Mouse (Mus musculus) embryonic facial prominence, embryonic 13.5 days (tissue): ENCODE measurements at regions not wholly inside any gene's neighbourhood (a gene's known extent, or its start where the extent isn't known, plus 50 kb on each side); places are given as distances from the start of the nearest gene placed in this dataset.
A peak's percentile ranks its signal among the peaks of the same experiment; 100 is the strongest.

ENCODE experiments used
- ATAC-seq: fragments of 200-750 bp; cut with Nextera tagmentation; 2 replicates; pipeline ENCODE4 v1.8.0; 2017; ENCODE audit warnings: low read depth; ENCODE audit not compliant: insufficient number of reproducible peaks, insufficient read depth, low FRiP score, low TSS enrichment
- H3K27ac ChIP-seq: fragments of 300-500 bp; sonication (generic); 2 replicates; pipeline ENCODE4 v1.5.1; 2015; ENCODE audit warnings: moderate library complexity, mild to moderate bottlenecking, inconsistent platforms
- H3K27me3 ChIP-seq: fragments of 300-500 bp; sonication (generic); 2 replicates; pipeline ENCODE4 v1.6.1; 2015; ENCODE audit warnings: mild to moderate bottlenecking, inconsistent platforms
- H3K36me3 ChIP-seq: fragments of 300-500 bp; sonication (generic); 2 replicates; pipeline ENCODE4 v1.6.1; 2015; ENCODE audit warnings: mild to moderate bottlenecking, inconsistent platforms
- H3K4me1 ChIP-seq: fragments of 300-500 bp; sonication (generic); 2 replicates; pipeline ENCODE4 v1.6.1; 2015; ENCODE audit warnings: inconsistent platforms
- H3K4me2 ChIP-seq: fragments of 300-500 bp; sonication (generic); 2 replicates; pipeline ENCODE4 v1.6.1; 2015; ENCODE audit warnings: moderate library complexity, mild to moderate bottlenecking, inconsistent platforms
- H3K4me3 ChIP-seq: fragments of 300-500 bp; sonication (generic); 2 replicates; pipeline ENCODE4 v1.5.1; 2015; ENCODE audit warnings: mild to moderate bottlenecking, inconsistent platforms
- H3K9ac ChIP-seq: fragments of 300-500 bp; sonication (generic); 2 replicates; pipeline ENCODE4 v1.6.1; 2015; ENCODE audit warnings: mild to moderate bottlenecking, inconsistent platforms
- H3K9me3 ChIP-seq: fragments of 300-500 bp; sonication (generic); 2 replicates; pipeline ENCODE4 v1.6.1; 2016; ENCODE audit warnings: inconsistent platforms
- WGBS: fragments of 180-500 bp; shearing (Covaris S2); methylation state at CpG from one replicate; pipeline ENCODE4 v1.1.7; 2015; ENCODE audit warnings: mixed read lengths; 5-methylcytosine and 5-hydroxymethylcytosine counted together

DNA sequence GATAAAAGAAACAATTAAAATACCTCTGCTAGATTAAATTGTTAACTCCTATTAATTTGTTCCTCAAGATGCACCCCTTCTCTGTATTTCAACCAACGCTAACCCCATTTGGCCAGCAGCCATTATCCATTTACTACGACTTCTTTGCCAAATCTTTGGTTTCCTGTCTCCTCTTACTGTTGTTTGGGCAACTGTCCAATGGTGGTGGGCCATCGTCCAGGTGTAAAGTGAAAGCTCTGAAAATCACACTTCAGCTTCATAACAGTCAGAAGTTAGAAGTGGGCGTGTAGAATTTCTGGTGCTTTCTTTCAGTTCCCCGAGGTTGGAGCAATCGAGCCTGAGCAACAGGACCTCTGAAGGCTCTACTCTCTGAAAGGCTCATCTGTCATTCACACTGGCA lies 66.8 kb upstream of the Zbtb20 start:
- no peak overlapping the region for H3K4me2 ChIP-seq
- no peak overlapping the region for H3K4me3 ChIP-seq
- no peaks in the 10 kb centered on the region for H3K27me3 ChIP-seq
- H3K27ac ChIP-seq: no peak overlapping the region
- no peaks in the 10 kb centered on the region; the same call in 1 of the 2 replicates for H3K4me1 ChIP-seq
- H3K36me3 ChIP-seq: no peaks in the 10 kb centered on the region
- WGBS: 64% methylated on average over 6 of the region's 6 CpGs
- H3K9ac ChIP-seq: no peak overlapping the region
- no peaks in the 10 kb centered on the region for H3K9me3 ChIP-seq
- no peak for ATAC-seq

- no peaks in the 10 kb centered on the region for H3K36me3 ChIP-seq
- H3K9me3 ChIP-seq: no peaks in the 10 kb centered on the region
- WGBS: 86% methylated on average over 2 of the region's 2 CpGs
- ATAC-seq: no peak
- H3K27ac ChIP-seq: no peak overlapping the region
- no peak overlapping the region for H3K4me3 ChIP-seq
- H3K27me3 ChIP-seq: no peaks in the 10 kb centered on the region
- H3K9ac ChIP-seq: no peak overlapping the region
- no peak overlapping the region for H3K4me2 ChIP-seq
- H3K4me1 ChIP-seq: no peaks in the 10 kb centered on the region; the same call in 1 of the 2 replicates
Observed at GRCm38 (mm10) chr16:42807536-42807935, 68.1 kb upstream of the Zbtb20 start.

- H3K27ac ChIP-seq: no peak overlapping the region
- 0 out of 2 replicates have a peak, but pooled peaks cover 3% of the 10 kb centered on the region for H3K9me3 ChIP-seq
- H3K4me2 ChIP-seq: no peak overlapping the region
- H3K4me1 ChIP-seq: no peaks in the 10 kb centered on the region; the same call in 1 of the 2 replicates
- H3K27me3 ChIP-seq: no peaks in the 10 kb centered on the region
- H3K4me3 ChIP-seq: no peak overlapping the region
- 78% methylated on average over 1 of the region's 1 CpGs for WGBS
- H3K9ac ChIP-seq: no peak overlapping the region
- H3K36me3 ChIP-seq: no peaks in the 10 kb centered on the region
- ATAC-seq: no peak
Observed at GRCm38 (mm10) chr16:42803609-42804008, 72.1 kb upstream of the Zbtb20 start.

DNA sequence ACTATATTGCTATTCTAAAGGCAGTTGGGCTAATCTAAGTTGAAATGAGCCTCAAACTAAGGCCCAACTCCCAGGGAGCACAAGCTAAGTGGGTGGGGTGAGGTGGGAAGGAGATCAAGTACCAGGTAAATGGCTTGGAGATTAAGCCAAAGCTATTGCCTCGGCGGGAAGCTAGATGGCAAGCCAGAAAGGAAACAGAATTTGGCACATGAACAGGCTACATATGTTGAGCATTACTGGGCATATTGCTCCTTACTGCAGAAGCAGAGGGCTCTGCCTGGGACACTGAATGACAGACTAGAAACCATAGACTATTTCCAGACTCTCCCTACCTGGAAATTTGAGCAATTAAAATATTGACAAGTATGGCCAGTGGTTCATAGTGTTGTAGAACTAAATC lies 83.1 kb upstream of the Zbtb20 start:
- WGBS: 30% methylated on average over 2 of the region's 2 CpGs

DNA sequence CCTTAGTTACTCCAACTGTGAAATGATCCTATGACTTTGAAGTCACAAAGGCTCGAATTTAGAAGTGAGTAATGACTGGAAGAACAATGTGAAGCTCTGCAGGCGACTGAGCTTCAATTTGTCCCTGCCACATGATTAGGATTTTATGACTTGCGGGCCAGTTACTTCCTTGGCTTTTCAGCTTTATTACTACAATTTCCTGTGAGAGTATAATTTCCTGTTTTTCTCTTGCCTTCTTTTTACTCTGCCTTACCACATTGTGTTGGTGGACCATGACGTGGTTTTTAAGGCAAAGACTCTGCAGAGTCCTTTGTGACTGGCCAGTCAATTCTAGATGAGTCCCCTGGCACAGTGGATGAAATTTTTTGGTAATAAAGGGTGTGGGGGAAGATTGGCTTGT lies 91.0 kb upstream of the Zbtb20 start:
- Histone ChIP-seq H3K36me3 (no peaks in the 10 kb centered on the region), H3K4me3 (no peak overlapping the region), H3K4me2 (no peak overlapping the region), H3K27me3 (no peaks in the 10 kb centered on the region), H3K4me1 (peaks cover 12% of the 10 kb centered on the region), H3K9ac (no peak overlapping the region), H3K27ac (no peak overlapping the region), H3K9me3 (no peaks in the 10 kb centered on the region)
- ATAC-seq: no peak
- WGBS: 49% methylated on average over 4 of the region's 4 CpGs

More for the DNA sequence above, 83.1 kb upstream of the Zbtb20 start:
- H3K27ac ChIP-seq: no peak overlapping the region
- 0 out of 2 replicates have a peak, but pooled peaks cover 2% of the 10 kb centered on the region for H3K4me1 ChIP-seq
- H3K4me3 ChIP-seq: no peak overlapping the region
- no peak for ATAC-seq
- H3K27me3 ChIP-seq: no peaks in the 10 kb centered on the region
- H3K4me2 ChIP-seq: no peak overlapping the region
- no peak overlapping the region for H3K9ac ChIP-seq
- no peaks in the 10 kb centered on the region for H3K36me3 ChIP-seq
- no peaks in the 10 kb centered on the region for H3K9me3 ChIP-seq

GRCm38 (mm10) chr16:42784031-42784430 lies 91.7 kb upstream of the Zbtb20 start:
- H3K27me3 ChIP-seq: no peaks in the 10 kb centered on the region
- no peak overlapping the region for H3K4me3 ChIP-seq
- H3K27ac ChIP-seq: no peak overlapping the region
- H3K4me1 ChIP-seq: peaks cover 12% of the 10 kb centered on the region
- no peak overlapping the region for H3K9ac ChIP-seq
- no peak for ATAC-seq
- H3K36me3 ChIP-seq: no peaks in the 10 kb centered on the region
- 76% methylated on average over 4 of the region's 4 CpGs for WGBS
- H3K4me2 ChIP-seq: no peak overlapping the region
- no peaks in the 10 kb centered on the region for H3K9me3 ChIP-seq

DNA sequence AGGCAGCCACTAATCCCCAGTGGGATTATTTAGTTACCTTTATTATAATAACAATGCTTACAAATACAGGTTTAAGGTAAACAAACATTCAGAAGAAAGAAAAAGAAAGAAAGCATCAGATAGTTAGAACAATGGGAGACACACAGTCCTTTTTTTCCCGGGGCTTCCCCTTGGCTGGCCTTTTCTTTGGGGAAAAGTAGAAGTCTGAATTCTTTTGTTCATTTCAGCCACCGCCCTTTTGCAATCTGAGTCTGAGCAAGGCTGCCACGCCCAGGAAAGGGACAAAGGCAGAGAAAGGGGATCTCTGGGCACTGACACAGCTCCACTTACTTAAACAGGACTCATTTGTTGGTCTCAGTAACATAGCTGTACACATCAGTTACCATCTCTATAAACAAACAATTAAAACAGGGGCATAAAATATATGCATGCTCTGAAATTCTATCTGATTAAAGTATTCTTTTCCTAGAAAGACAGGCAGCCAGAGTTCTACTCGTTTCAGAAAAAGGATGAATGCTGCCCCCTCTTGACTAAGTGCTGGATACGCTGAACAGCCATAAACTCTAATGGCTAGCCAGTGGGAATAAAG lies 93.5 kb upstream of the Zbtb20 start:
- WGBS: 3% methylated on average over 5 of the region's 5 CpGs
- Histone ChIP-seq H3K36me3 (no peaks in the 10 kb centered on the region), H3K4me2 (peak overlapping the region; percentile 44), H3K9me3 (no peaks in the 10 kb centered on the region), H3K27ac (peak overlapping the region; percentile 41; the same call in 1 of the 2 replicates), H3K27me3 (no peaks in the 10 kb centered on the region), H3K9ac (no peak overlapping the region), H3K4me3 (no peak overlapping the region), H3K4me1 (peaks cover 12% of the 10 kb centered on the region)
- ATAC-seq: 0 out of 2 replicates have a peak, but pooled peaks have one; percentile 68

- H3K9me3 ChIP-seq: no peaks in the 10 kb centered on the region
- no peak overlapping the region for H3K9ac ChIP-seq
- H3K36me3 ChIP-seq: no peaks in the 10 kb centered on the region
- 12% methylated on average over 12 of the region's 12 CpGs for WGBS
- peak overlapping the region; percentile 41; the same call in 1 of the 2 replicates for H3K27ac ChIP-seq
- H3K4me1 ChIP-seq: peaks cover 12% of the 10 kb centered on the region
- H3K4me2 ChIP-seq: no peak overlapping the region; the same call in 1 of the 2 replicates
- no peaks in the 10 kb centered on the region for H3K27me3 ChIP-seq
- ATAC-seq: no peak
- no peak overlapping the region for H3K4me3 ChIP-seq
Observed at GRCm38 (mm10) chr16:42781096-42782071, 94.3 kb upstream of the Zbtb20 start.

GRCm38 (mm10) chr16:42779957-42780356 lies 95.7 kb upstream of the Zbtb20 start:
- no peaks in the 10 kb centered on the region for H3K9me3 ChIP-seq
- no peaks in the 10 kb centered on the region for H3K27me3 ChIP-seq
- H3K9ac ChIP-seq: no peak overlapping the region
- ATAC-seq: no peak
- no peak overlapping the region for H3K4me2 ChIP-seq
- H3K4me1 ChIP-seq: peaks cover 12% of the 10 kb centered on the region
- H3K4me3 ChIP-seq: no peak overlapping the region
- H3K27ac ChIP-seq: no peak overlapping the region
- WGBS: 78% methylated on average over 3 of the region's 3 CpGs
- no peaks in the 10 kb centered on the region for H3K36me3 ChIP-seq

GRCm38 (mm10) chr16:42772640-42773039 lies 103.0 kb upstream of the Zbtb20 start:
- WGBS: 62% methylated on average over 2 of the region's 2 CpGs
- Histone ChIP-seq H3K36me3 (no peaks in the 10 kb centered on the region), H3K9me3 (no peaks in the 10 kb centered on the region)

GRCm38 (mm10) chr16:42770199-42770598 lies 105.5 kb upstream of the Zbtb20 start:
- Histone ChIP-seq H3K36me3 (no peaks in the 10 kb centered on the region), H3K9me3 (no peaks in the 10 kb centered on the region), H3K27ac (no peak overlapping the region), H3K4me3 (no peak overlapping the region), H3K27me3 (no peaks in the 10 kb centered on the region), H3K4me1 (no peaks in the 10 kb centered on the region), H3K9ac (no peak overlapping the region), H3K4me2 (no peak overlapping the region)
- no peak for ATAC-seq
- WGBS: 63% methylated on average over 1 of the region's 1 CpGs

More at GRCm38 (mm10) chr16:42772640-42773039, 103.0 kb upstream of the Zbtb20 start:
- H3K4me3 ChIP-seq: no peak overlapping the region
- ATAC-seq: no peak
- H3K27ac ChIP-seq: no peak overlapping the region
- H3K4me1 ChIP-seq: no peaks in the 10 kb centered on the region
- no peak overlapping the region for H3K9ac ChIP-seq
- no peak overlapping the region for H3K4me2 ChIP-seq
- H3K27me3 ChIP-seq: no peaks in the 10 kb centered on the region

DNA sequence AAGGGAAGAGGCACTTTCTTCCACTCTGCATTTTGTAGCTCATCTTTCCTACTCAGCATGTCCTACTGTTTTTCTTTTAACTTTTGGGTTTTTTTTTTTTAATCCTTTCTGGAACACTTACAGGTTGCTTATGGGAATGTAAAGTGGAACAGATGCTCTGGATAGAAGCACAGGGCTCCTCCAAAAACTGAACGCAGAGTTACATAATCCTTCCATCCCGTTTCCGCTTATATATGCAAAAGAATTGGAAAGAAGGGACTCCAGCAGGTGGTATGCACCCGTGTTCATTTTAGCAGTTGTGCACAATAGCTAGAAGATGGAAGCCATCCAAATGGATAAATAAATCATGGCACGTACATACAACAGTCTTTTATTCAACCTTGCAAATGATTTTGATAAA lies 127.0 kb upstream of the Zbtb20 start:
- no peak overlapping the region for H3K4me2 ChIP-seq

More for the DNA sequence above, 127.0 kb upstream of the Zbtb20 start:
- no peaks in the 10 kb centered on the region for H3K36me3 ChIP-seq
- no peak overlapping the region for H3K4me3 ChIP-seq
- ATAC-seq: no peak
- no peaks in the 10 kb centered on the region for H3K9me3 ChIP-seq
- H3K27me3 ChIP-seq: no peaks in the 10 kb centered on the region
- H3K27ac ChIP-seq: no peak overlapping the region
- no peak overlapping the region for H3K9ac ChIP-seq
- 84% methylated on average over 5 of the region's 5 CpGs for WGBS
- H3K4me1 ChIP-seq: peaks cover 4% of the 10 kb centered on the region
